Mouse (Mus musculus) heart, embryonic 14.5 days (tissue): Measurements from ENCODE around the gene Fkbp15. TPM values are rescaled to one million over a fixed set of nuclear protein-coding genes. Genes with fewer than 3 reads are reported as not detected.

Source experiments
- ATAC-seq: fragments of 200-750 bp; cut with Nextera tagmentation; 2 replicates; pipeline ENCODE4 v1.8.0; 2017; ENCODE audit warnings: low read depth, moderate TSS enrichment; ENCODE audit not compliant: insufficient number of reproducible peaks, insufficient read depth, low FRiP score
- H3K27ac ChIP-seq, 2 experiments: fragments of 200-500 bp in 1 of 2; fragments of 300-500 bp in 1 of 2; sonication (generic) in 1 of 2; replicated peaks in 1 of 2; 2 replicates each; pipeline ENCODE4 v1.5.1; 2012 to 2014; ENCODE audit warnings: low read depth in 2 of 2, low read length in 2 of 2, control low read depth in 1 of 2, mild to moderate bottlenecking in 1 of 2, mixed read lengths in 1 of 2; ENCODE audit not compliant: control insufficient read depth in 1 of 2, insufficient read depth in 1 of 2
- H3K27me3 ChIP-seq: fragments of 300-500 bp; sonication (generic); 2 replicates; pipeline ENCODE4 v1.6.1; 2014; ENCODE audit warnings: mild to moderate bottlenecking, low read length, control low read depth; ENCODE audit not compliant: control insufficient read depth, insufficient read depth
- H3K36me3 ChIP-seq: fragments of 300-500 bp; sonication (generic); 2 replicates; pipeline ENCODE4 v1.6.1; 2014; ENCODE audit warnings: mild to moderate bottlenecking, control low read depth, low read length, mixed read lengths; ENCODE audit not compliant: control insufficient read depth, insufficient read depth
- H3K4me1 ChIP-seq, 2 experiments: fragments of 200-500 bp in 1 of 2; fragments of 300-500 bp in 1 of 2; sonication (generic) in 1 of 2; 2 replicates each; pipeline ENCODE4 v1.6.1; 2012 to 2014; ENCODE audit warnings: low read length in 2 of 2, control low read depth in 1 of 2, mixed read lengths in 1 of 2; ENCODE audit not compliant: control insufficient read depth in 2 of 2, insufficient read depth in 2 of 2
- H3K4me2 ChIP-seq: fragments of 300-500 bp; sonication (generic); 2 replicates; pipeline ENCODE4 v1.6.1; 2014; ENCODE audit warnings: mild to moderate bottlenecking, low read length
- H3K4me3 ChIP-seq, 2 experiments: fragments of 200-500 bp in 1 of 2; fragments of 300-500 bp in 1 of 2; sonication (generic) in 1 of 2; 2 replicates each; pipeline ENCODE4 v1.5.1; 2012 to 2014; ENCODE audit warnings: low read length in 2 of 2, mild to moderate bottlenecking in 2 of 2, control low read depth in 1 of 2, low read depth in 1 of 2, moderate library complexity in 1 of 2; ENCODE audit not compliant: control insufficient read depth in 1 of 2, insufficient read depth in 1 of 2
- H3K9ac ChIP-seq: fragments of 300-500 bp; sonication (generic); 2 replicates; pipeline ENCODE4 v1.6.1; 2014; ENCODE audit warnings: mild to moderate bottlenecking, low read length
- H3K9me3 ChIP-seq: fragments of 300-500 bp; sonication (generic); 2 replicates; pipeline ENCODE4 v1.6.1; 2016; ENCODE audit warnings: low read length, control low read depth; ENCODE audit not compliant: control insufficient read depth
- WGBS: fragments of 180-500 bp; shearing (Covaris S2); extraction: QIAGEN DNeasy Blood & Tissue Kit; methylation state at CpG from one replicate; pipeline ENCODE4 v1.1.7; 2014; 5-methylcytosine and 5-hydroxymethylcytosine counted together
- polyA plus RNA-seq: library from polyadenylated mRNA; unstranded; fragments of >200 nt; fragmentation: Nextera tagmentation; extraction: Ambion mirVana; gene quantifications from 2 replicates; pipeline ENCODE4 v1.2.1, GENCODE M21; 2014

The Fkbp15 gene
- polyA plus RNA-seq, 1 experiment from 2014 or later, result 20.8 TPM

DNA sequence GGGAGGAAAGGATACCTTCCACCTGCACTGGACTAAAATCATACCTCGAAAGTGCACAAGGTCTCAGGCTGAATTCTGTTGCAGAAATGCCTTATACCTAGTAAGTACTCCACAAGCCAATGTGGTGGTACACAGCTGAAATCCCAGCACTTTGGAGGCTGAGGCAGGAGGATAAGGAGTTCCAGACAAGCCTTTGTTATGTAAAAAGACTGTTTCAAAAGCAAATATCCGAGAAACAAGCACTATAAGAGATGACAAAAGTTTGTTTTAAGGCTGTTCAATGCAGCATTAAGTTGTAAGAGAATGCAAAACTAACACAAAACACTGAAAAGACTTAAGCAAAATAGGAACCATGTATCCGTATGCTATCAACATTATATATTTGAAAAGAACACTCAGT, 45.8 kb downstream of the Fkbp15 start:
- Histone ChIP-seq H3K9me3 (no peaks in the 10 kb centered on the region), H3K9ac (no peak overlapping the region), H3K4me2 (no peak overlapping the region), H3K4me3 (no peak overlapping the region), H3K27me3 (no peaks in the 10 kb centered on the region), H3K4me1 (no peaks in the 10 kb centered on the region), H3K36me3 (peaks cover 67% of the 10 kb centered on the region), H3K27ac (no peak overlapping the region)
- ATAC-seq, result no peak
- WGBS, result 87% methylated on average over 3 of the region's 3 CpGs

DNA sequence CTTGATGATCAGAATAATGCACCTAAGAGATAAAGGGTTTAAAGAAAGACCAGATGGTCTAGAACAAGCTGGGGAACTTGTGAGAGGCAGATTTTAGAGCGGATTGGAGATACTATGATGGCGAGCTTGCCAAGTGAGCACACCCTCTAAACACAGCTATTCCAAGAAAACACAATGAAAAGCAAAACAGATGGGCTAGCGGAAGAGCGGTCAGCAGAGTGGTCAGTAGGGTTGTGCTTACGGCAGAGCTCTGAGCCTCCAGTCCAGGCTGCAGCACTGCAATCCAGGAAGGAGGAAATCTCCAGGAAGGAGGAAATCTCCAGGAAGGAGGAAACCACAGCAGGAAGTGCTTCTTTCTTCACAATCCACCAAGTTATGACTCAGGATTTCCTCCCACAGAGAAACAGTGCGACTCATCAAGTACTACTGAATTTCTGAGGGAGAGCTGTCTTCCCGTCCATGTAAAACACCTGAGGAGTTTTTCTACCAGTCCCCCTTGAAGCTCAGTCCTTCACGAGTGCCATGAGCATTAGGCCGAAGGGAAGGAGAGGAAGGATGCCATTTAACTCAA, 46.6 kb downstream of the Fkbp15 start:
- peaks cover 62% of the 10 kb centered on the region for H3K36me3 ChIP-seq
- H3K4me2 ChIP-seq, result no peak overlapping the region
- no peaks in the 10 kb centered on the region for H3K4me1 ChIP-seq
- H3K4me3 ChIP-seq, result no peak overlapping the region
- no peak overlapping the region for H3K9ac ChIP-seq
- H3K27ac ChIP-seq, result no peak overlapping the region
- WGBS, result 79% methylated on average over 9 of the region's 9 CpGs
- no peaks in the 10 kb centered on the region for H3K9me3 ChIP-seq
- ATAC-seq, result no peak
- no peaks in the 10 kb centered on the region for H3K27me3 ChIP-seq

DNA sequence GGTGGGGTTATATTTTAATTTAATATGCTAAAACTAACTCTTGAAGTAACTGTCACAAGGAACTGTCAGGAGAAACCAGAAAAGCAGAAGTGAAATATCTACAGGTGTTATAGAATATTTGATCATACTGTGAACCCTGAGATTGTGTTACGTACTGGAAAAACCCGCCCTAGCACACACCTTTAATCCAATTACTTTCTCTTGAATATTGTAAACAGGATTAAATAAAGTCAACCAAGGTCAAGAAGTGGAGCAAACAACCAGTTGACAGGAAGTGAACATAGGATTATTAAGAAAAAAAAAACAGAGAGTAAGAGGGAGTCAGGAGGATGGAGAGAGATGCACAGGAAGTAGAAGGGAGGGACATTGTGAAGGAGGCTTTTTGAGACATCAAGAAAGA, 47.5 kb downstream of the Fkbp15 start:
- Histone ChIP-seq H3K4me3 (no peak overlapping the region), H3K4me2 (no peak overlapping the region), H3K27me3 (no peaks in the 10 kb centered on the region), H3K9ac (no peak overlapping the region), H3K9me3 (no peaks in the 10 kb centered on the region), H3K4me1 (no peaks in the 10 kb centered on the region), H3K36me3 (peaks cover 57% of the 10 kb centered on the region), H3K27ac (no peak overlapping the region)
- no peak for ATAC-seq
- WGBS, result 97% methylated on average over 2 of the region's 2 CpGs

DNA sequence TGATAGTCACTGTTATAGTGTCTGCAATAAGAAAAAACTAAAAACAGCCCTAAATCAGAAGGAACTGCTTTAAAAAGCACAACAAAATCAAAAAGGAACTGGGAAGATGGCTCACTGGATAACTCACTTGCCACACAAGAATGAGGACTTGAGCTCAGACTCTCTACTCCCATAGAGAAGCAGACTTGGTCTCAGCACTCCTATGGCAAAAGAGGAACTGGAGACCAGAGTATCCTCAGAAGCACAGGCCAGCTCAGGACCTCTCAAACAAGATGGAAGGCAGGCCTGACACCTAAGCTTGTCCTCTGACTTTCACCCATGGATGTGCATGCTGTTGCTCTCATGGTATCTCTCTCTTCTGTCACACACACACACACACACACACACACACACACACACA, 51.9 kb downstream of the Fkbp15 start:
- H3K4me2 ChIP-seq, result no peak overlapping the region
- H3K9me3 ChIP-seq, result no peaks in the 10 kb centered on the region
- ATAC-seq, result no peak
- no peak overlapping the region for H3K9ac ChIP-seq
- H3K4me3 ChIP-seq, result no peak overlapping the region
- peaks cover 74% of the 10 kb centered on the region for H3K36me3 ChIP-seq
- no peak overlapping the region for H3K27ac ChIP-seq
- H3K4me1 ChIP-seq, result no peaks in the 10 kb centered on the region
- H3K27me3 ChIP-seq, result no peaks in the 10 kb centered on the region

DNA sequence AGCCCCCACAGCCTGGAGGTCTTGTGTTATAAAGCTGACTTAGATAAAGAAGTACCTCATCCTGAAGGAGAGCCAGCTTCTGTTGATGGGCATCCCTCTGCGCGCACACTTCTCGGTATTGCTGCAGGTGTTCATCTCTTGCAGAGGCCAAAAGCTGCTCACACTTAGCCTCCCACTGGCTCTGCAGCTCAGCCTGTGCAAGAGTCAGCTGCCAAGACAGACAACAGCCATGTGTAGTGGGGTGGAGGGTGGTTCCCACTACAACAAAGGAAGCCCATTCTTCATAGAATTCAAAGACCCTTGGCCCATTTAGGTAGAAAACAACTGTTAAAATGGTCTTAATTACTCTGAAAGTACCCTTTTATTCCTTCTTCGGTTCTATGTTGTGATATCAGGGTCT, 53.5 kb downstream of the Fkbp15 start:
- Histone ChIP-seq H3K9ac (no peak overlapping the region), H3K4me2 (no peak overlapping the region), H3K27me3 (no peaks in the 10 kb centered on the region), H3K4me3 (no peak overlapping the region), H3K27ac (no peak overlapping the region), H3K36me3 (peaks cover 75% of the 10 kb centered on the region), H3K9me3 (no peaks in the 10 kb centered on the region), H3K4me1 (no peaks in the 10 kb centered on the region)
- no peak for ATAC-seq
- WGBS, result 93% methylated on average over 4 of the region's 4 CpGs

DNA sequence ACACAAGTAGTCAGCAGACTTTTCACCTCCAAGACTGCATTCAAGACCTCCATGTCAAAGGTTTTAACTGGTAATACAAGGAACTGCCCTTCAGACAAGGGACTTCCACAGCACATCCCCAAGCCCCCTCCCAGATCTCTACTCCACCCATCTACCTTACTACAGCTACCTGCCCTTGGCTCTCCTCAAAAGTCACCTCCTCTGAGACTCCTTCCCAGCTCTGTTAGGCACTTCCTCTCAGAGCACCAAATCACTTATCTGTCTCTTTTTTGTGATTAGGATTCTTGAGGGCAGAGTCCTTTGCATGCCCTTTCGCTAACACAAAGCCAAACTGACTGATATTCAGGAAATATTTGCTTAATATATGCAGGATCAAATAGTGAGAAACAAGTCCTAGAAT, 54.0 kb downstream of the Fkbp15 start:
- no peak for ATAC-seq
- peaks cover 75% of the 10 kb centered on the region for H3K36me3 ChIP-seq
- no peak overlapping the region for H3K27ac ChIP-seq
- no peaks in the 10 kb centered on the region for H3K27me3 ChIP-seq
- H3K4me2 ChIP-seq, result no peak overlapping the region
- 84% methylated on average over 1 of the region's 1 CpGs for WGBS
- no peaks in the 10 kb centered on the region for H3K4me1 ChIP-seq
- H3K9me3 ChIP-seq, result no peaks in the 10 kb centered on the region
- H3K4me3 ChIP-seq, result no peak overlapping the region
- H3K9ac ChIP-seq, result no peak overlapping the region

DNA sequence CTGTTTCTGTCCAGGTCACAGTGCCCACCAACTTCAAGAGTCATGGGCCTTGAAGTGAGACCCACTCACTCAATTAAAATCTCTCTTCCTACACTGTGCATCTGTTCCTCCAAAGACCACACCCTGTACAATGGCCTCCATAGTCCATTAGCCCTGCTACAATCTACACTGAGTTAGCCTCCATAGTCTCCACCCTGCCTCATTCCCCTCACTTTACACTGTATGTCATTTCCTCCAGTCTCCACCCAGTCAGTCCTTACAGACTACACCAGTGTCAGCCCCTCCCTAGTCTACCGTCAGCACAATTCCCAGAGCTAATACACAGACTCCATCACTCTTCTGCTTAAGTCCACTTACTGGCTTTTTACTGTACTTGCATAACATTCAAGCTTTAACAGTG, 57.1 kb downstream of the Fkbp15 start:
- H3K36me3 ChIP-seq, result peaks cover 98% of the 10 kb centered on the region

DNA sequence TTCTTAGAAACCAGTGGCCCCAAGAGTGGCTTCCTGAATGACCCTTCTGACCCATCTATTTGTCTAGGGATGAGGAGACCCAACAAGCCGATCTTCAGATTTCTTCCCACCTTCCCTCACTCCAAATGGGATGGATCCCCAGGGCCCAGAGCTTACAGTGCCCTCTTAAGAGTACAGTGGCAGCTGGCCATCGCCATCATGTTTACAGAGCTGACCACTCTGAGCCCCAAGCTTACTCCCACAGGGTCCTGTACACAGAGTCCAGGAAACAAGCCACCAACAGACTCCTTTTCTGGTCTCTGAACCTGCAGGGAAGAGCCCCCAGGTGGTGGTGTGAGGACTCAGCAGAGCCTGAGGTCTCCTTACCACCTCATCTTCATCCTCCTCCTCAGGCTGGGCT, 57.6 kb downstream of the Fkbp15 start:
- WGBS, result 47% methylated on average over 2 of the region's 2 CpGs
- Histone ChIP-seq H3K9ac (no peak overlapping the region), H3K27ac (no peak overlapping the region), H3K36me3 (peaks cover 99% of the 10 kb centered on the region), H3K4me3 (no peak overlapping the region), H3K4me1 (no peaks in the 10 kb centered on the region), H3K27me3 (no peaks in the 10 kb centered on the region), H3K9me3 (no peaks in the 10 kb centered on the region), H3K4me2 (no peak overlapping the region)
- ATAC-seq, result no peak

More for the DNA sequence above, 57.1 kb downstream of the Fkbp15 start:
- H3K27ac ChIP-seq, result no peak overlapping the region
- no peak for ATAC-seq
- H3K9ac ChIP-seq, result no peak overlapping the region
- WGBS, result 60% methylated on average over 1 of the region's 1 CpGs
- H3K4me2 ChIP-seq, result no peak overlapping the region
- H3K4me1 ChIP-seq, result no peaks in the 10 kb centered on the region
- no peak overlapping the region for H3K4me3 ChIP-seq
- no peaks in the 10 kb centered on the region for H3K27me3 ChIP-seq
- H3K9me3 ChIP-seq, result no peaks in the 10 kb centered on the region
